Mouse (Mus musculus) adrenal gland, adult 2 months (tissue): ENCODE data around the gene Fbxo6. TPM values are rescaled to one million over a fixed set of nuclear protein-coding genes. Genes with fewer than 3 reads are reported as not detected.

Source experiments
- microRNA-seq, 2 experiments: library from miRNA; unstranded; fragments of <30 nt; microRNA quantifications; one replicate each; pipeline ENCODE4 v1.2.0; 2021
- polyA plus RNA-seq: library from polyadenylated mRNA; depleted of rRNA; stranded (reverse); fragments of >200 nt; gene quantifications from 2 replicates; pipeline ENCODE4 v1.2.3, GENCODE M21; 2012; rRNA removed
- total RNA-seq, 2 experiments: library from RNA; stranded (reverse); gene quantifications; 2 replicates each; pipeline ENCODE4 v1.2.3; 2021

Gene Fbxo6
- total and polyA plus RNA-seq, 3 experiments: 45.8 to 102 (median 66.9) TPM

Small RNA genes within 50 kb of the gene (microRNA-seq; reads per million reads assigned to microRNA genes)
- 0 reads per million in 2 experiments for gene Mir7022

Other genes with a start within 250 kb of the Fbxo6 start
- 100 to 1,000 TPM; 164 to 221 TPM for gene Mfn2, start 247.4 kb downstream of the Fbxo6 start, total RNA-seq
- 77.6 and 98.7 TPM in 2 replicates for gene Mfn2, start 247.4 kb downstream of the Fbxo6 start, polyA plus RNA-seq
- gene Plod1, start 215.4 kb downstream of the Fbxo6 start, total RNA-seq: 10 to 100 TPM; 36.4 to 44.0 TPM
- 36.1 and 46.5 TPM in 2 replicates for gene Plod1, start 215.4 kb downstream of the Fbxo6 start, polyA plus RNA-seq
- 10 to 100 TPM; 44.4 TPM for gene 2510039O18Rik, start 211.2 kb downstream of the Fbxo6 start, total RNA-seq
- gene 2510039O18Rik, start 211.2 kb downstream of the Fbxo6 start, polyA plus RNA-seq: 119 and 120 TPM in 2 replicates
- 1 to 10 TPM in 1 of 2 experiments, not detected in 1; 9.8 TPM for gene Nppb, start 166.4 kb downstream of the Fbxo6 start, total RNA-seq
- not detected in 2 replicates for gene Nppb, start 166.4 kb downstream of the Fbxo6 start, polyA plus RNA-seq
- gene Nppa, start 151.4 kb downstream of the Fbxo6 start, total RNA-seq: not detected
- gene Nppa, start 151.4 kb downstream of the Fbxo6 start, polyA plus RNA-seq: not detected in 2 replicates
- gene Clcn6, start 113.3 kb downstream of the Fbxo6 start, total RNA-seq: 10 to 100 TPM; 10.4 to 12.2 TPM
- 6.5 and 8.6 TPM in 2 replicates for gene Clcn6, start 113.3 kb downstream of the Fbxo6 start, polyA plus RNA-seq
- gene Mthfr, start 113.1 kb downstream of the Fbxo6 start, total RNA-seq: 10 to 100 TPM; 29.2 to 39.3 TPM
- 30.2 and 38.2 TPM in 2 replicates for gene Mthfr, start 113.1 kb downstream of the Fbxo6 start, polyA plus RNA-seq
- 10 to 100 TPM; 75.4 to 97.8 TPM for gene Agtrap, start 64.1 kb downstream of the Fbxo6 start, total RNA-seq
- 135 and 174 TPM in 2 replicates for gene Agtrap, start 64.1 kb downstream of the Fbxo6 start, polyA plus RNA-seq
- gene Mad2l2, start 21.8 kb downstream of the Fbxo6 start, total RNA-seq: 10 to 100 TPM; 23.4 to 27.3 TPM
- gene Mad2l2, start 21.8 kb downstream of the Fbxo6 start, polyA plus RNA-seq: 30.9 and 36.7 TPM in 2 replicates
- under 1 TPM; 0.14 TPM for gene Draxin, start 21.4 kb downstream of the Fbxo6 start, total RNA-seq
- gene Draxin, start 21.4 kb downstream of the Fbxo6 start, polyA plus RNA-seq: 0.07 and 0.12 TPM in 2 replicates
- gene Fbxo44, start 8.3 kb upstream of the Fbxo6 start, total RNA-seq: 10 to 100 TPM; 11.4 to 16.3 TPM
- gene Fbxo44, start 8.3 kb upstream of the Fbxo6 start, polyA plus RNA-seq: 20.4 and 26.5 TPM in 2 replicates
- gene Fbxo2, start 8.5 kb upstream of the Fbxo6 start, total RNA-seq: 1 to 10 TPM; 3.6 to 9.5 TPM
- 2.5 and 5.9 TPM in 2 replicates for gene Fbxo2, start 8.5 kb upstream of the Fbxo6 start, polyA plus RNA-seq
- under 1 TPM; 0.24 to 0.55 TPM for gene Disp3, start 135.8 kb upstream of the Fbxo6 start, total RNA-seq
- gene Disp3, start 135.8 kb upstream of the Fbxo6 start, polyA plus RNA-seq: 0.59 and 1.0 TPM in 2 replicates